26 mouse cellular contexts compared by ENCODE assay signal in genomic region chr12:65594075-65594474, GRCm38 (mm10).
DNase-seq lines count a peak whose midpoint lies in the region; ATAC-seq and TF ChIP-seq lines count a peak whose summit lies in the region.
"Had no signal": no experiment of that assay in that cellular context is flagged by ENCODE, and none has a peak within 500 bp of the region (broad histone marks: within the 10 kb centered on the region; RNA-seq: fewer than 3 reads in every experiment).

No protein-coding gene starts in this region.

- TF ChIP-seq POLR2A in ES-Bruce4 (IDR thresholded peaks at IDR 0.05; ENCODE audit: insufficient read depth, low read length): no peak

- H3K27ac ChIP-seq in ES-Bruce4 (ENCODE audit: insufficient read depth, low read length): peak overlapping the region; percentile 81
- H3K27ac ChIP-seq in ES-E14 (ENCODE audit: insufficient read depth, low read depth, low read length, poor library complexity, severe bottlenecking): peak overlapping the region; percentile 56; the same call in 1 of the 2 replicates
- no peak overlapping the region for H3K27ac ChIP-seq in stomach, postnatal 0 days (replicated peaks)
- H3K27ac ChIP-seq: embryonic facial prominence, embryonic 13.5 days; embryonic facial prominence, embryonic 15.5 days; forebrain, embryonic 10.5 days; forebrain, embryonic 12.5 days had no signal

- H3K4me2 ChIP-seq in stomach, postnatal 0 days (replicated peaks; ENCODE audit: low read depth): no peak overlapping the region
- H3K4me2 ChIP-seq: embryonic facial prominence, embryonic 13.5 days; embryonic facial prominence, embryonic 15.5 days; forebrain, embryonic 12.5 days had no signal

- TF ChIP-seq EP300 in ES-Bruce4 (IDR thresholded peaks at IDR 0.05; ENCODE audit: insufficient read depth, low read depth, low read length): no peak
- TF ChIP-seq EP300 in stomach, postnatal 0 days (optimal IDR thresholded peaks at IDR 0.05): no peak

- H3K9ac ChIP-seq in ES-Bruce4 (ENCODE audit: low read depth, poor library complexity, severe bottlenecking) (no peak overlapping the region), ES-E14 (ENCODE audit: insufficient read depth, low read depth, low read length, poor library complexity, severe bottlenecking) (no peak overlapping the region)
- no peak overlapping the region for H3K9ac ChIP-seq in stomach, postnatal 0 days (ENCODE audit: low read length)
- H3K9ac ChIP-seq: embryonic facial prominence, embryonic 13.5 days; embryonic facial prominence, embryonic 15.5 days; forebrain, embryonic 12.5 days had no signal

- DNase-seq in ES-E14 (ENCODE audit: low read depth, low spot score) (peak; percentile 38), R1 (ENCODE audit: low read depth, low spot score) (peak; percentile 87)
- no peak for DNase-seq in stomach, postnatal 0 days (ENCODE audit: low spot score)
- no peak for DNase-seq in kidney, postnatal 10 days
- DNase-seq in cerebellum, postnatal 25 days: no peak
- DNase-seq: adrenal gland, adult 8-10 months; adrenal gland, postnatal 14 days; adrenal gland, postnatal 36 days; B cell, adult 2 months; cerebellum, adult 11-12 months; cerebellum, adult 2 months; cerebellum, adult 9-10 months; cerebellum, postnatal 10 days; cerebellum, postnatal 36 days; embryo, embryonic 11 days had no signal

- 76% methylated on average over 3 of the region's 3 CpGs for WGBS in stomach, postnatal 0 days

- H3K4me1 ChIP-seq in ES-Bruce4 (ENCODE audit: control insufficient read depth, insufficient read depth, low read length): no peaks in the 10 kb centered on the region
- H3K4me1 ChIP-seq in ES-E14 (ENCODE audit: control insufficient read depth in 2 of 2, insufficient read depth in 2 of 2, low read length in 2 of 2, poor library complexity in 1 of 2): peaks cover 0 to 8% of the 10 kb centered on the region in 2 experiments; a peak in 3 of 4 replicates
- no peaks in the 10 kb centered on the region for H3K4me1 ChIP-seq in stomach, postnatal 0 days (replicated peaks; ENCODE audit: control insufficient read depth, insufficient read depth)
- H3K4me1 ChIP-seq: embryonic facial prominence, embryonic 13.5 days; embryonic facial prominence, embryonic 15.5 days; forebrain, embryonic 10.5 days; forebrain, embryonic 12.5 days had no signal

- TF ChIP-seq CTCF in ES-Bruce4 (IDR thresholded peaks at IDR 0.05; ENCODE audit: low read depth, low read length): no peak
- TF ChIP-seq CTCF in stomach, postnatal 0 days (IDR thresholded peaks at IDR 0.05; ENCODE audit: low read depth): no peak

- no peaks in the 10 kb centered on the region for H3K27me3 ChIP-seq in ES-Bruce4 (ENCODE audit: control insufficient read depth, insufficient read depth, low read length, poor library complexity, severe bottlenecking)
- no peaks in the 10 kb centered on the region for H3K27me3 ChIP-seq in stomach, postnatal 0 days (ENCODE audit: control insufficient read depth, insufficient read depth, low read length)
- H3K27me3 ChIP-seq: CH12.LX; embryonic facial prominence, embryonic 13.5 days; embryonic facial prominence, embryonic 15.5 days; forebrain, embryonic 12.5 days had no signal

- H3K36me3 ChIP-seq in ES-Bruce4 (ENCODE audit: control insufficient read depth, insufficient read depth, low read length, poor library complexity, severe bottlenecking) (no peaks in the 10 kb centered on the region), ES-E14 (ENCODE audit: control insufficient read depth, insufficient read depth, low read length, poor library complexity, severe bottlenecking) (no peaks in the 10 kb centered on the region)
- no peaks in the 10 kb centered on the region for H3K36me3 ChIP-seq in stomach, postnatal 0 days (ENCODE audit: control insufficient read depth, insufficient read depth, low read length)
- H3K36me3 ChIP-seq: embryonic facial prominence, embryonic 13.5 days; embryonic facial prominence, embryonic 15.5 days; forebrain, embryonic 10.5 days; forebrain, embryonic 12.5 days had no signal

- no peak for ATAC-seq in stomach, postnatal 0 days (ENCODE audit: low FRiP score, low TSS enrichment)
- ATAC-seq: activated CD4-positive, CD25-positive, alpha-beta regulatory T cell, adult 4 months; CD4-positive, CD25-positive, alpha-beta regulatory T cell, adult 4 months; forebrain, embryonic 14.5 days; forebrain, embryonic 16.5 days had no signal

- in situ Hi-C loops in ES-E14 (cut with MboI; ENCODE audit: low sequenced_read_pairs in 2 of 2, unreplicated experiment in 2 of 2): no loop called here

- H3K4me3 ChIP-seq in ES-Bruce4 (ENCODE audit: low read depth, low read length) (no peak overlapping the region), ES-E14 (ENCODE audit: insufficient read depth in 1 of 2, low read depth in 1 of 2, low read length in 2 of 2, poor library complexity in 1 of 2, severe bottlenecking in 1 of 2) (no peak overlapping the region)
- H3K4me3 ChIP-seq in stomach, postnatal 0 days (ENCODE audit: low read depth, low read length): no peak overlapping the region
- H3K4me3 ChIP-seq: embryonic facial prominence, embryonic 13.5 days; embryonic facial prominence, embryonic 15.5 days; erythroblast, embryonic 14.5 days; forebrain, embryonic 10.5 days; forebrain, embryonic 12.5 days had no signal

- peaks cover 4% of the 10 kb centered on the region; the same call in 1 of the 2 replicates for H3K9me3 ChIP-seq in ES-Bruce4 (replicated peaks; ENCODE audit: control insufficient read depth, insufficient read depth, low read length, poor library complexity, severe bottlenecking)
- H3K9me3 ChIP-seq in ES-E14 (ENCODE audit: control insufficient read depth, insufficient read depth, low read depth, low read length): no peaks in the 10 kb centered on the region
- H3K9me3 ChIP-seq in stomach, postnatal 0 days (ENCODE audit: control insufficient read depth, low read length): no peaks in the 10 kb centered on the region
- H3K9me3 ChIP-seq: embryonic facial prominence, embryonic 13.5 days; embryonic facial prominence, embryonic 15.5 days; forebrain, embryonic 10.5 days; forebrain, embryonic 12.5 days had no signal

TF ChIP-seq in ES-E14, 5 proteins besides CTCF, POLR2A, EP300 and RAD21:
- TF ChIP-seq ZNF384 (IDR thresholded peaks at IDR 0.05; ENCODE audit: low read depth, low read length) (no peak), ZC3H11A (IDR thresholded peaks at IDR 0.05; ENCODE audit: borderline replicate concordance, low read depth, low read length) (no peak), HCFC1 (IDR thresholded peaks at IDR 0.05; ENCODE audit: borderline replicate concordance, insufficient read depth, low read length) (no peak), CHD2 (IDR thresholded peaks at IDR 0.05; ENCODE audit: low read depth, low read length) (no peak), MAFK (IDR thresholded peaks at IDR 0.05; ENCODE audit: insufficient read depth, low read depth, low read length) (no peak)

Comparison
In these comparisons a context has a peak if more than half of its experiments do, and no peak if none do; other contexts are left out.
1. DNase-seq: peak in ES-E14 (single experiment) and R1 (single experiment); none in stomach, postnatal 0 days (single experiment), kidney, postnatal 10 days (single experiment) and cerebellum, postnatal 25 days (0 of 2).